Mouse (Mus musculus): ENCODE measurements around the gene Prph2. TPM values are rescaled to one million over a fixed set of nuclear protein-coding genes. Genes with fewer than 3 reads are reported as not detected.
A peak's percentile ranks its signal among the peaks of the same experiment; 100 is the strongest.

Prph2 gene
- total and polyA plus RNA-seq, 3 experiments = 0.05 TPM; not detected in 2

GRCm38 (mm10) chr17:46897221-46897950 is 12.9 kb upstream of the Prph2 start:
- 0 out of 2 replicates have a peak, but pooled peaks cover 2% of the 10 kb centered on the region for H3K9me3 ChIP-seq (replicated peaks)
- peaks cover 16% of the 10 kb centered on the region for H3K36me3 ChIP-seq (replicated peaks)
- peaks cover 21% of the 10 kb centered on the region for H3K4me1 ChIP-seq (ENCODE audit: insufficient read depth, low read depth, low read length)
- DNase-seq (ENCODE audit: low spot score) = no peak
- TF ChIP-seq GATA1 (IDR thresholded peaks at IDR 0.05; ENCODE audit: borderline replicate concordance, low read length) (no peak), CTCF (IDR thresholded peaks at IDR 0.05; ENCODE audit: low read depth, low read length) (no peak), TAL1 (conservative IDR thresholded peaks at IDR 0.05; ENCODE audit: low read depth, low read length) (no peak), POLR2AphosphoS5 (IDR thresholded peaks at IDR 0.05; ENCODE audit: insufficient replicate concordance, low read depth, low read length) (no peak), GATA2 (IDR thresholded peaks at IDR 0.05; ENCODE audit: borderline replicate concordance, low read depth, low read length) (no peak)
- peaks cover 12% of the 10 kb centered on the region; the same call in 1 of the 2 replicates for H3K27me3 ChIP-seq (ENCODE audit: insufficient read depth, low read length)
- ATAC-seq (ENCODE audit: extremely low read depth, insufficient number of reproducible peaks, low FRiP score, poor library complexity, severe bottlenecking) = no peak
- no peak overlapping the region for H3K4me3 ChIP-seq (ENCODE audit: low read depth, low read length)

- DNase-seq (ENCODE audit: low spot score) (no peak), ATAC-seq (ENCODE audit: extremely low read depth, insufficient number of reproducible peaks, low FRiP score, poor library complexity, severe bottlenecking) (no peak)
- peaks cover 12% of the 10 kb centered on the region for H3K27me3 ChIP-seq (ENCODE audit: insufficient read depth, low read length)
- H3K4me1 ChIP-seq (ENCODE audit: insufficient read depth, low read depth, low read length) = peaks cover 11% of the 10 kb centered on the region; the same call in 1 of the 2 replicates
- no peak overlapping the region for H3K4me3 ChIP-seq (ENCODE audit: low read depth, low read length)
- H3K36me3 ChIP-seq (replicated peaks) = no peaks in the 10 kb centered on the region
- H3K9me3 ChIP-seq (replicated peaks) = 0 out of 2 replicates have a peak, but pooled peaks cover 2% of the 10 kb centered on the region
- TF ChIP-seq TAL1 (conservative IDR thresholded peaks at IDR 0.05; ENCODE audit: low read depth, low read length) (no peak), CTCF (IDR thresholded peaks at IDR 0.05; ENCODE audit: low read depth, low read length) (no peak), GATA1 (IDR thresholded peaks at IDR 0.05; ENCODE audit: borderline replicate concordance, low read length) (no peak), POLR2AphosphoS5 (IDR thresholded peaks at IDR 0.05; ENCODE audit: insufficient replicate concordance, low read depth, low read length) (no peak), GATA2 (IDR thresholded peaks at IDR 0.05; ENCODE audit: borderline replicate concordance, low read depth, low read length) (no peak)
Observed at GRCm38 (mm10) chr17:46900941-46901340, 9.3 kb upstream of the Prph2 start.

GRCm38 (mm10) chr17:46903876-46904490 is 6.3 kb upstream of the Prph2 start:
- Histone ChIP-seq H3K4me3 (ENCODE audit: low read depth, low read length) (no peak overlapping the region), H3K9me3 (replicated peaks) (0 out of 2 replicates have a peak, but pooled peaks cover 2% of the 10 kb centered on the region), H3K27me3 (ENCODE audit: insufficient read depth, low read length) (peaks cover 7% of the 10 kb centered on the region), H3K4me1 (ENCODE audit: insufficient read depth, low read depth, low read length) (peaks cover 5% of the 10 kb centered on the region; the same call in 1 of the 2 replicates), H3K36me3 (replicated peaks) (no peaks in the 10 kb centered on the region)
- TF ChIP-seq POLR2AphosphoS5 (IDR thresholded peaks at IDR 0.05; ENCODE audit: insufficient replicate concordance, low read depth, low read length) = no peak
- TF ChIP-seq TAL1 (conservative IDR thresholded peaks at IDR 0.05; ENCODE audit: low read depth, low read length) = no peak
- TF ChIP-seq CTCF (IDR thresholded peaks at IDR 0.05; ENCODE audit: low read depth, low read length) = peak; percentile 95
- DNase-seq (ENCODE audit: low spot score) = peak; percentile 69
- peak; percentile 40 for ATAC-seq (ENCODE audit: extremely low read depth, insufficient number of reproducible peaks, low FRiP score, poor library complexity, severe bottlenecking)

- peaks cover 43% of the 10 kb centered on the region for H3K27me3 ChIP-seq (ENCODE audit: insufficient read depth, low read length)
- H3K36me3 ChIP-seq (replicated peaks) = no peaks in the 10 kb centered on the region
- no peak overlapping the region for H3K4me3 ChIP-seq (ENCODE audit: low read depth, low read length)
- H3K4me1 ChIP-seq (ENCODE audit: insufficient read depth, low read depth, low read length) = no peaks in the 10 kb centered on the region
- ATAC-seq (ENCODE audit: extremely low read depth, insufficient number of reproducible peaks, low FRiP score, poor library complexity, severe bottlenecking) = no peak
- DNase-seq (ENCODE audit: low spot score) = no peak
- 0 out of 2 replicates have a peak, but pooled peaks cover 2% of the 10 kb centered on the region for H3K9me3 ChIP-seq (replicated peaks)
- TF ChIP-seq GATA1 (IDR thresholded peaks at IDR 0.05; ENCODE audit: borderline replicate concordance, low read length) (no peak), GATA2 (IDR thresholded peaks at IDR 0.05; ENCODE audit: borderline replicate concordance, low read depth, low read length) (no peak), TAL1 (conservative IDR thresholded peaks at IDR 0.05; ENCODE audit: low read depth, low read length) (no peak), POLR2AphosphoS5 (IDR thresholded peaks at IDR 0.05; ENCODE audit: insufficient replicate concordance, low read depth, low read length) (no peak), CTCF (IDR thresholded peaks at IDR 0.05; ENCODE audit: low read depth, low read length) (no peak)
Observed at GRCm38 (mm10) chr17:46912331-46912730, 2.1 kb downstream of the Prph2 start.

GRCm38 (mm10) chr17:46915129-46915528 is 4.9 kb downstream of the Prph2 start:
- TF ChIP-seq GATA2 (IDR thresholded peaks at IDR 0.05; ENCODE audit: borderline replicate concordance, low read depth, low read length) = no peak
- TF ChIP-seq GATA1 (IDR thresholded peaks at IDR 0.05; ENCODE audit: borderline replicate concordance, low read length) = no peak
- TF ChIP-seq TAL1 (conservative IDR thresholded peaks at IDR 0.05; ENCODE audit: low read depth, low read length) = no peak
- no peak for TF ChIP-seq POLR2AphosphoS5 (IDR thresholded peaks at IDR 0.05; ENCODE audit: insufficient replicate concordance, low read depth, low read length)
- no peak for TF ChIP-seq CTCF (IDR thresholded peaks at IDR 0.05; ENCODE audit: low read depth, low read length)

GRCm38 (mm10) chr17:46918951-46919350 is 8.7 kb downstream of the Prph2 start:
- peaks cover 26% of the 10 kb centered on the region for H3K27me3 ChIP-seq (ENCODE audit: insufficient read depth, low read length)
- H3K36me3 ChIP-seq (replicated peaks) = no peaks in the 10 kb centered on the region
- H3K9me3 ChIP-seq (replicated peaks) = no peaks in the 10 kb centered on the region
- H3K4me1 ChIP-seq (ENCODE audit: insufficient read depth, low read depth, low read length) = no peaks in the 10 kb centered on the region
- TF ChIP-seq TAL1 (conservative IDR thresholded peaks at IDR 0.05; ENCODE audit: low read depth, low read length) (no peak), GATA2 (IDR thresholded peaks at IDR 0.05; ENCODE audit: borderline replicate concordance, low read depth, low read length) (no peak), CTCF (IDR thresholded peaks at IDR 0.05; ENCODE audit: low read depth, low read length) (no peak), POLR2AphosphoS5 (IDR thresholded peaks at IDR 0.05; ENCODE audit: insufficient replicate concordance, low read depth, low read length) (no peak), GATA1 (IDR thresholded peaks at IDR 0.05; ENCODE audit: borderline replicate concordance, low read length) (no peak)
- DNase-seq (ENCODE audit: low spot score) = no peak
- ATAC-seq (ENCODE audit: extremely low read depth, insufficient number of reproducible peaks, low FRiP score, poor library complexity, severe bottlenecking) = no peak
- H3K4me3 ChIP-seq (ENCODE audit: low read depth, low read length) = no peak overlapping the region

More at GRCm38 (mm10) chr17:46915129-46915528, 4.9 kb downstream of the Prph2 start:
- Histone ChIP-seq H3K36me3 (replicated peaks) (no peaks in the 10 kb centered on the region), H3K27me3 (ENCODE audit: insufficient read depth, low read length) (peaks cover 51% of the 10 kb centered on the region), H3K4me1 (ENCODE audit: insufficient read depth, low read depth, low read length) (no peaks in the 10 kb centered on the region), H3K9me3 (replicated peaks) (no peaks in the 10 kb centered on the region), H3K4me3 (ENCODE audit: low read depth, low read length) (no peak overlapping the region)
- ATAC-seq (ENCODE audit: extremely low read depth, insufficient number of reproducible peaks, low FRiP score, poor library complexity, severe bottlenecking) (no peak), DNase-seq (ENCODE audit: low spot score) (no peak)
